Mouse (Mus musculus) limb, embryonic 11.5 days (tissue): ENCODE measurements around the gene Srgap3. TPM values are rescaled to one million over a fixed set of nuclear protein-coding genes. Genes with fewer than 3 reads are reported as not detected.

Experiments
- ATAC-seq: fragments of 200-750 bp; cut with Nextera tagmentation; 2 replicates; pipeline ENCODE4 v1.8.0; 2017; ENCODE audit warnings: low read depth; ENCODE audit not compliant: insufficient number of reproducible peaks, low FRiP score, low TSS enrichment
- DNase-seq: peaks from one replicate; pipeline ENCODE4 v3.0.0-alpha.2; 2015; ENCODE audit warnings: low spot score
- H3K27ac ChIP-seq: fragments of 300-500 bp; sonication (generic); replicated peaks from 2 replicates; pipeline ENCODE4 v1.5.1; 2014; ENCODE audit warnings: low read depth, mild to moderate bottlenecking, low read length
- H3K27me3 ChIP-seq: fragments of 300-500 bp; sonication (generic); 2 replicates; pipeline ENCODE4 v1.6.1; 2014; ENCODE audit warnings: mild to moderate bottlenecking, low read length, mixed read lengths; ENCODE audit not compliant: control insufficient read depth, insufficient read depth
- H3K36me3 ChIP-seq: fragments of 300-500 bp; sonication (generic); 2 replicates; pipeline ENCODE4 v1.6.1; 2014; ENCODE audit warnings: mild to moderate bottlenecking, low read length, moderate library complexity, mixed read lengths; ENCODE audit not compliant: control insufficient read depth, insufficient read depth
- H3K4me1 ChIP-seq: fragments of 300-500 bp; sonication (generic); 2 replicates; pipeline ENCODE4 v1.6.1; 2014; ENCODE audit warnings: low read length, mixed read lengths; ENCODE audit not compliant: control insufficient read depth, insufficient read depth
- H3K4me2 ChIP-seq: fragments of 300-500 bp; sonication (generic); 2 replicates; pipeline ENCODE4 v1.6.1; 2014; ENCODE audit warnings: low read depth, mild to moderate bottlenecking, moderate library complexity; ENCODE audit not compliant: severe bottlenecking
- H3K4me3 ChIP-seq: fragments of 300-500 bp; sonication (generic); 2 replicates; pipeline ENCODE4 v1.5.1; 2014; ENCODE audit warnings: low read depth, low read length
- H3K9ac ChIP-seq: fragments of 300-500 bp; sonication (generic); 2 replicates; pipeline ENCODE4 v1.6.1; 2014; ENCODE audit warnings: mild to moderate bottlenecking, low read length
- H3K9me3 ChIP-seq: fragments of 300-500 bp; sonication (generic); 2 replicates; pipeline ENCODE4 v1.6.1; 2016; ENCODE audit warnings: low read length; ENCODE audit not compliant: control insufficient read depth
- WGBS: fragments of 180-500 bp; shearing (Covaris S2); extraction: QIAGEN DNeasy Blood & Tissue Kit; methylation state at CpG from one replicate; pipeline ENCODE4 v1.1.7; 2014; 5-methylcytosine and 5-hydroxymethylcytosine counted together
- polyA plus RNA-seq: library from polyadenylated mRNA; unstranded; fragments of >200 nt; fragmentation: Nextera tagmentation; extraction: Ambion mirVana; gene quantifications from 2 replicates; pipeline ENCODE4 v1.2.1, GENCODE M21; 2014

Gene Srgap3
- polyA plus RNA-seq, 1 experiment from 2014 or later: 5.3 TPM

GRCm38 (mm10) chr6:112957583-112958280 lies 10.7 kb upstream of the Srgap3 start:
- 24% methylated on average over 11 of the region's 11 CpGs for WGBS
- Histone ChIP-seq H3K36me3 (no peaks in the 10 kb centered on the region), H3K4me3 (no peak overlapping the region), H3K27me3 (no peaks in the 10 kb centered on the region), H3K9ac (no peak overlapping the region), H3K9me3 (0 out of 2 replicates have a peak, but pooled peaks cover 2% of the 10 kb centered on the region), H3K4me1 (peaks cover 18% of the 10 kb centered on the region), H3K27ac (no peak overlapping the region), H3K4me2 (no peak overlapping the region)
- DNase-seq (peak; percentile 76), ATAC-seq (peak; percentile 79)

GRCm38 (mm10) chr6:112955773-112956172 lies 8.7 kb upstream of the Srgap3 start:
- Histone ChIP-seq H3K4me3 (no peak overlapping the region), H3K9me3 (0 out of 2 replicates have a peak, but pooled peaks cover 2% of the 10 kb centered on the region), H3K9ac (no peak overlapping the region), H3K27ac (no peak overlapping the region), H3K4me1 (peaks cover 18% of the 10 kb centered on the region), H3K36me3 (no peaks in the 10 kb centered on the region), H3K27me3 (no peaks in the 10 kb centered on the region), H3K4me2 (no peak overlapping the region)
- 79% methylated on average over 2 of the region's 2 CpGs for WGBS
- no peak for DNase-seq
- ATAC-seq: no peak

GRCm38 (mm10) chr6:112953905-112954304 lies 6.8 kb upstream of the Srgap3 start:
- DNase-seq (no peak), ATAC-seq (no peak)
- Histone ChIP-seq H3K27me3 (no peaks in the 10 kb centered on the region), H3K27ac (no peak overlapping the region), H3K9ac (no peak overlapping the region), H3K4me2 (no peak overlapping the region), H3K4me3 (no peak overlapping the region), H3K36me3 (no peaks in the 10 kb centered on the region), H3K9me3 (no peaks in the 10 kb centered on the region), H3K4me1 (peaks cover 14% of the 10 kb centered on the region)
- WGBS: 87% methylated on average over 7 of the region's 7 CpGs

- H3K9ac ChIP-seq: no peak overlapping the region
- no peaks in the 10 kb centered on the region for H3K27me3 ChIP-seq
- 88% methylated on average over 2 of the region's 2 CpGs for WGBS
- H3K4me1 ChIP-seq: peaks cover 4% of the 10 kb centered on the region; the same call in 1 of the 2 replicates
- H3K4me2 ChIP-seq: no peak overlapping the region
- DNase-seq (no peak), ATAC-seq (no peak)
- H3K9me3 ChIP-seq: no peaks in the 10 kb centered on the region
- H3K27ac ChIP-seq: no peak overlapping the region
- H3K4me3 ChIP-seq: no peak overlapping the region
- H3K36me3 ChIP-seq: no peaks in the 10 kb centered on the region
Measured at GRCm38 (mm10) chr6:112951254-112951653, 4.2 kb upstream of the Srgap3 start.

GRCm38 (mm10) chr6:112950205-112951110 lies 3.4 kb upstream of the Srgap3 start:
- ATAC-seq: no peak
- Histone ChIP-seq H3K36me3 (no peaks in the 10 kb centered on the region), H3K27me3 (no peaks in the 10 kb centered on the region), H3K9me3 (no peaks in the 10 kb centered on the region), H3K4me1 (peaks cover 4% of the 10 kb centered on the region; the same call in 1 of the 2 replicates), H3K27ac (no peak overlapping the region), H3K4me2 (no peak overlapping the region), H3K9ac (no peak overlapping the region), H3K4me3 (no peak overlapping the region)
- WGBS: 39% methylated on average over 8 of the region's 8 CpGs
- DNase-seq: no peak

- ATAC-seq (no peak), DNase-seq (no peak)
- Histone ChIP-seq H3K9ac (no peak overlapping the region), H3K36me3 (no peaks in the 10 kb centered on the region), H3K4me3 (no peak overlapping the region), H3K9me3 (no peaks in the 10 kb centered on the region), H3K27me3 (no peaks in the 10 kb centered on the region), H3K4me1 (peaks cover 4% of the 10 kb centered on the region; the same call in 1 of the 2 replicates), H3K27ac (no peak overlapping the region), H3K4me2 (no peak overlapping the region)
- WGBS: 63% methylated on average over 2 of the region's 2 CpGs
Measured at GRCm38 (mm10) chr6:112949220-112949619, 2.2 kb upstream of the Srgap3 start.

GRCm38 (mm10) chr6:112948416-112948815 lies 1.4 kb upstream of the Srgap3 start:
- Histone ChIP-seq H3K36me3 (no peaks in the 10 kb centered on the region), H3K9me3 (no peaks in the 10 kb centered on the region), H3K4me1 (peaks cover 4% of the 10 kb centered on the region; the same call in 1 of the 2 replicates), H3K27ac (no peak overlapping the region), H3K4me3 (no peak overlapping the region), H3K27me3 (no peaks in the 10 kb centered on the region), H3K4me2 (no peak overlapping the region), H3K9ac (no peak overlapping the region)
- WGBS: 84% methylated on average over 2 of the region's 2 CpGs
- ATAC-seq: no peak
- no peak for DNase-seq

- Histone ChIP-seq H3K4me1 (peaks cover 4% of the 10 kb centered on the region; the same call in 1 of the 2 replicates), H3K4me3 (peak overlapping the region; percentile 52), H3K36me3 (no peaks in the 10 kb centered on the region), H3K9ac (peak overlapping the region; percentile 66), H3K27me3 (no peaks in the 10 kb centered on the region), H3K4me2 (peak overlapping the region; percentile 84), H3K9me3 (no peaks in the 10 kb centered on the region), H3K27ac (no peak overlapping the region)
- peak; percentile 52 for DNase-seq
- ATAC-seq: no peak
- 18% methylated on average over 12 of the region's 12 CpGs for WGBS
Measured at GRCm38 (mm10) chr6:112946021-112946811, 850 bp downstream of the Srgap3 start.
